Mouse (Mus musculus): ENCODE data around the gene Scamp5. TPM values are rescaled to one million over a fixed set of nuclear protein-coding genes. Genes with fewer than 3 reads are reported as not detected.
A peak's percentile ranks its signal among the peaks of the same experiment; 100 is the strongest.

Scamp5 gene
- polyA plus RNA-seq, 2 experiments, result 10.0 to 33.8 TPM

DNA sequence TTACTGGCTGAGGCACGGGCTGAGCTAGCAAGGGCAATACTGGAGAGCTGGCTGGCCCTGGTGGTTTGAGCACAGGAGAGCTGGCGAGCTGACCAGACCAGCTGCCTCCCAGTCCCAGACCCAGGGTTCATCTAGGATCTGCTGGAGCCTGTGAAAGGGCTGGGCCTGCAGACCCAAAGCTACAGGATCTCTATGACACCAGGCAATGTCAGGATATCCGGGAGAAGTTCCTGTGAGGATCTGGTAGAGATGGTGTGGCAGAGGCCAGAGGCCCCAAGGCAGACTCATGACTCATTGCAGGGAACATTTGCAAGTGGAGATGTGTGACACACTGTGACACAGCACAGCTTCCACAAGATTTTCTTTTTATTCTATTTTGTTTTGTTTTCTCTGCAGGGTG, 42.7 kb downstream of the Scamp5 start:
- no peak for DNase-seq (ENCODE audit: low spot score)
- H3K27me3 ChIP-seq (ENCODE audit: control insufficient read depth, insufficient read depth, low read length), result no peaks in the 10 kb centered on the region
- no peak for TF ChIP-seq POLR2A (IDR thresholded peaks at IDR 0.05; ENCODE audit: borderline replicate concordance, extremely low read depth, insufficient read depth, insufficient read length)
- H3K9ac ChIP-seq (ENCODE audit: low read depth, low read length, severe bottlenecking), result no peak overlapping the region
- no peak overlapping the region for H3K27ac ChIP-seq (replicated peaks; ENCODE audit: low read depth, low read length)
- no peaks in the 10 kb centered on the region for H3K9me3 ChIP-seq (ENCODE audit: control insufficient read depth, low read length)
- H3K36me3 ChIP-seq (ENCODE audit: control insufficient read depth, insufficient read depth, low read length), result no peaks in the 10 kb centered on the region; the same call in 1 of the 2 replicates
- no peak for ATAC-seq (ENCODE audit: low FRiP score, low read depth)
- no peak overlapping the region for H3K4me2 ChIP-seq (replicated peaks; ENCODE audit: low read depth, low read length, severe bottlenecking)
- H3K4me3 ChIP-seq (replicated peaks; ENCODE audit: low read length), result no peak overlapping the region
- whole genome bisulfite sequencing, result 74% methylated on average over 3 of the region's 3 CpGs
- peaks cover 30% of the 10 kb centered on the region for H3K4me1 ChIP-seq (ENCODE audit: control insufficient read depth, insufficient read depth, low read length)

DNA sequence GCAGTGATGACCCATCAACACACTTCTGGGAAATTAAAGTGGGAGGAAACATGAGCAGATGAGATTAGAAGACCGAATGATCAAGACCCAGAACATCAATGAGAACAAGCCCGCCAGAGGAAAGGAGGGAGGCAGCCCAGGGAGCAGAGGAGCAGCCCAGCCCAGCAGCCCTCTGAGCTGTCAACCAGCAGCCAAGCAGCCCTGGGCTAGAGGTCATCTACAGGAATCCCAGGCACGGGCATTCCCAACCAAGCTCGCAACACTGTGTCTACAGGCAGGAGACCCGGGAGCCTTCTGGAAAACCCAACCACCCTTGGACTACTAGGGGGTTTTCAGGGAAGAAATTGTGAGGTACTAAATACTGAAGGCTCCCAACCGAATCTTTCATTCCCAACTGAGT, 43.8 kb downstream of the Scamp5 start:
- ATAC-seq (ENCODE audit: low FRiP score, low read depth), result no peak
- H3K4me1 ChIP-seq (ENCODE audit: control insufficient read depth, insufficient read depth, low read length), result peaks cover 38% of the 10 kb centered on the region
- H3K27ac ChIP-seq (replicated peaks; ENCODE audit: low read depth, low read length), result no peak overlapping the region
- no peaks in the 10 kb centered on the region for H3K27me3 ChIP-seq (ENCODE audit: control insufficient read depth, insufficient read depth, low read length)
- H3K36me3 ChIP-seq (ENCODE audit: control insufficient read depth, insufficient read depth, low read length), result no peaks in the 10 kb centered on the region; the same call in 1 of the 2 replicates
- WGBS, result 71% methylated on average over 6 of the region's 6 CpGs
- no peak for DNase-seq (ENCODE audit: low spot score)
- no peak overlapping the region for H3K4me3 ChIP-seq (replicated peaks; ENCODE audit: low read length)
- TF ChIP-seq POLR2A (IDR thresholded peaks at IDR 0.05; ENCODE audit: borderline replicate concordance, extremely low read depth, insufficient read depth, insufficient read length), result no peak
- H3K9ac ChIP-seq (ENCODE audit: low read depth, low read length, severe bottlenecking), result no peak overlapping the region
- no peak overlapping the region for H3K4me2 ChIP-seq (replicated peaks; ENCODE audit: low read depth, low read length, severe bottlenecking)
- no peaks in the 10 kb centered on the region for H3K9me3 ChIP-seq (ENCODE audit: control insufficient read depth, low read length)

DNA sequence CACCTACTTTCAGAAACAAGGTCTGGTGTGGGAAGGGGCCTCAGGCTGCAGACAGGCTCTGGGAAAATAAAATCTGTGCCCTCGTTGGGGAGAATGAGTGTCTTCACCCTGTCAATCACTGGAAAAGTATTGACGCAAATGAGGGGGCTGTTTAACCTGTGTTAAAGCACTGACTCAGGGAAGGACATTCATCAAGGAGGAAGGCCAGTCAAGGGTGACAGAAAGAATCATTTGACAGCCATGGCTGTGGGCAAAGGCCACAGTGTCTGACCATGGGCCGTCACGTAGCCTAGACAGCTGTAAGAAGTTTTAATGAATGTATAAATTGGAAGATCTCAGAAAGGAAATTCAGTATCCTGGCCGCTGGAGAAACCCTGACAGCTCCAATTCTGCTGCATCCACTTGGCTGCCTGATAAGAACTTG, 46.2 kb downstream of the Scamp5 start:
- Histone ChIP-seq H3K4me1 (ENCODE audit: control insufficient read depth, insufficient read depth, low read length) (peaks cover 23% of the 10 kb centered on the region), H3K27me3 (ENCODE audit: control insufficient read depth, insufficient read depth, low read length) (no peaks in the 10 kb centered on the region), H3K27ac (replicated peaks; ENCODE audit: low read depth, low read length) (peak overlapping the region; percentile 85), H3K9ac (ENCODE audit: low read depth, low read length, severe bottlenecking) (no peak overlapping the region), H3K9me3 (ENCODE audit: control insufficient read depth, low read length) (no peaks in the 10 kb centered on the region), H3K4me3 (replicated peaks; ENCODE audit: low read length) (no peak overlapping the region), H3K36me3 (ENCODE audit: control insufficient read depth, insufficient read depth, low read length) (peaks cover 4% of the 10 kb centered on the region), H3K4me2 (replicated peaks; ENCODE audit: low read depth, low read length, severe bottlenecking) (no peak overlapping the region)
- WGBS, result 66% methylated on average over 5 of the region's 5 CpGs
- ATAC-seq (ENCODE audit: low FRiP score, low read depth) (no peak), DNase-seq (ENCODE audit: low spot score) (no peak)
- TF ChIP-seq POLR2A (IDR thresholded peaks at IDR 0.05; ENCODE audit: borderline replicate concordance, extremely low read depth, insufficient read depth, insufficient read length), result no peak

DNA sequence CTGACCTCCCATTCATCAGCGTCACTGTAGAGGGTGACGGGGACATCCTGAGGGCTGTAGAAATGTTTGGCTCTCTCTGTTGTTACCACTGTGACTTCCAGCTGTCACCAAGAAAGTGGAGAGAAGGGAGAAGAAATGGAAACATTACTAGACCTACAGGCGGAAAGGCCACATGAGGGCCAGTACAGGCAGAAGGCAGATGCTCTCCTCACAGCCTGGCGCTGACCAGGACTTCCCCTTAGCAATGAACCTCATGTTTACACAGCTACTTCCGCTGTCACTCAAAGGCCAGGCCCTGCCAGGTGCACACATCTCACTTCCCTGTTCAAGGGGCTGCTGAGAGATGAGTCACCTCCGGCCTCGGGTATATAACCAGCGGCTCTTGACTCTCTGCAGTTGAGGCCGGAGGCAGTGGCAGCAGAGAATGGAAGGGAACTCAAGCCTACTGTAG, 46.7 kb downstream of the Scamp5 start:
- Histone ChIP-seq H3K9ac (ENCODE audit: low read depth, low read length, severe bottlenecking) (0 out of 2 replicates have a peak overlapping the region, but pooled peaks have one; percentile 3), H3K4me1 (ENCODE audit: control insufficient read depth, insufficient read depth, low read length) (peaks cover 23% of the 10 kb centered on the region), H3K27me3 (ENCODE audit: control insufficient read depth, insufficient read depth, low read length) (no peaks in the 10 kb centered on the region), H3K4me3 (replicated peaks; ENCODE audit: low read length) (no peak overlapping the region), H3K4me2 (replicated peaks; ENCODE audit: low read depth, low read length, severe bottlenecking) (peak overlapping the region; percentile 27; the same call in 1 of the 2 replicates), H3K9me3 (ENCODE audit: control insufficient read depth, low read length) (no peaks in the 10 kb centered on the region), H3K36me3 (ENCODE audit: control insufficient read depth, insufficient read depth, low read length) (peaks cover 4% of the 10 kb centered on the region), H3K27ac (replicated peaks; ENCODE audit: low read depth, low read length) (peak overlapping the region; percentile 85)
- WGBS, result 57% methylated on average over 9 of the region's 9 CpGs
- DNase-seq (ENCODE audit: low spot score) (peak; percentile 24), ATAC-seq (ENCODE audit: low FRiP score, low read depth) (no peak)
- no peak for TF ChIP-seq POLR2A (IDR thresholded peaks at IDR 0.05; ENCODE audit: borderline replicate concordance, extremely low read depth, insufficient read depth, insufficient read length)

DNA sequence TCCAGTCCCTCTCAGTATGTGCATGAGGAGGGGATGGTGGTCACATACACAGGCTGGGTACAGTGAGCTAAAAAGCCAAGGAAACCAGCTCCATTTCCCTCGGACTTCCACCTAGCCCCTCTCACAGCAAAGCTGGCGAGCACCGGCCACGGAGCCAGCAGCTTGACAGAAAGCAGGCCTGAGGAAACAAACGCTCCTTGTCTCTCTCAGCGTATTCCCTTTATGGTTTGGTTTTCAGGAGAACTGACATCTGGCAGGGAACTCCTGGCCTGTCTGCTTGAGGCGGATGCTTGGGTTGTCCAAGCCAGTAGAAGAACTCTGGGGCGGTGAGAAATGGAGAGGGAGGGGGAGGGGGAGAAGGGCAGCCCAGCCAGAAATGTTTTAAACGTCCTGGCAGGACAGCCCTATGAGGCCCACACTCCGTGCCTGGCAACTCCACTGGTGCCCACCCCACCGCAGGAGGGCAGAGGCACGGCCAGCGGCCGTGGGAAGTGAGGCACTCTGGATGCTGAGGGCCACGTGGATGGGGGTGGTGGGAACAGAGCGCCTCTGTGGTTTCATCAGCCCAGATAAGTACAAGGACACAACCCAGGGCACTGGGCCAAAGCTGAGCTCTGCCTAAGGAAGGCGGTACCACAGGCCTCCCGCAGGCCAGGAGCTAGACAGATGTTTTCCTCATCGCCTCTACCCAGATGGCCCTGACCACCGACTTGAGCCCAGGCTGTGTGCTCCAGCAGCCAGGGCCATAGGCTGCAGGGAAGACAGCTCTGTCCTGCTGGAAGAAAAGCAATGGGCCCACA, 47.3 kb downstream of the Scamp5 start:
- DNase-seq (ENCODE audit: low spot score), result peak; percentile 93
- Histone ChIP-seq H3K36me3 (ENCODE audit: control insufficient read depth, insufficient read depth, low read length) (peaks cover 4% of the 10 kb centered on the region), H3K4me1 (ENCODE audit: control insufficient read depth, insufficient read depth, low read length) (peaks cover 23% of the 10 kb centered on the region), H3K27me3 (ENCODE audit: control insufficient read depth, insufficient read depth, low read length) (no peaks in the 10 kb centered on the region), H3K4me2 (replicated peaks; ENCODE audit: low read depth, low read length, severe bottlenecking) (peak overlapping the region; percentile 27), H3K4me3 (replicated peaks; ENCODE audit: low read length) (no peak overlapping the region), H3K27ac (replicated peaks; ENCODE audit: low read depth, low read length) (peak overlapping the region; percentile 85), H3K9ac (ENCODE audit: low read depth, low read length, severe bottlenecking) (peak overlapping the region; percentile 38; the same call in 1 of the 2 replicates), H3K9me3 (ENCODE audit: control insufficient read depth, low read length) (no peaks in the 10 kb centered on the region)
- ATAC-seq (ENCODE audit: low FRiP score, low read depth), result peak; percentile 92
- no peak for TF ChIP-seq POLR2A (IDR thresholded peaks at IDR 0.05; ENCODE audit: borderline replicate concordance, extremely low read depth, insufficient read depth, insufficient read length)
- WGBS, result 13% methylated on average over 20 of the region's 20 CpGs

All from limb, embryonic 14.5 days (tissue).